Mouse (Mus musculus): Measurements from ENCODE around the gene Yipf7.

GRCm38 (mm10) chr5:69512203-69512602 lies 30.2 kb downstream of the Yipf7 start:
- TF ChIP-seq CTCF (IDR thresholded peaks at IDR 0.05; ENCODE audit: borderline replicate concordance, extremely low read depth, insufficient read depth, insufficient read length) (no peak), POLR2A (IDR thresholded peaks at IDR 0.05; ENCODE audit: borderline replicate concordance, extremely low read depth, insufficient read depth, insufficient read length, poor library complexity, severe bottlenecking) (no peak)

All from brain, embryonic 14.5 days (tissue).